Mouse (Mus musculus) myocyte (in vitro differentiated cells): ENCODE measurements around the gene Olfr828.

Experiments used
- CEBPB ChIP-seq: IDR thresholded peaks from 2 replicates; pipeline ENCODE4 v1.6.1; 2011; ENCODE audit warnings: mild to moderate bottlenecking, moderate library complexity; ENCODE audit not compliant: poor library complexity, insufficient read depth, severe bottlenecking
- E2F4 ChIP-seq: IDR thresholded peaks from one replicate; pipeline ENCODE4 v1.6.1; 2011; ENCODE audit warnings: mild to moderate bottlenecking, control low read depth, moderate library complexity; ENCODE audit not compliant: insufficient read depth
- MAX ChIP-seq: IDR thresholded peaks from one replicate; pipeline ENCODE4 v1.6.1; 2011; ENCODE audit warnings: low read depth, mild to moderate bottlenecking, control low read depth
- MYOD1 ChIP-seq, 3 experiments: IDR thresholded peaks; one replicate each; pipeline ENCODE4 v1.6.1; 2011; ENCODE audit warnings: control low read depth in 2 of 3, low read depth in 2 of 3, mild to moderate bottlenecking in 2 of 3, moderate library complexity in 1 of 3; ENCODE audit not compliant: insufficient read length in 2 of 3, control insufficient read depth in 1 of 3
- MYOG ChIP-seq, 3 experiments: IDR thresholded peaks; one replicate each; pipeline ENCODE4 v1.6.1; 2011; ENCODE audit warnings: control low read depth in 2 of 3, low read depth in 2 of 3, mild to moderate bottlenecking in 2 of 3; ENCODE audit not compliant: insufficient read length in 2 of 3, control insufficient read depth in 1 of 3, insufficient read depth in 1 of 3
- POLR2A ChIP-seq: IDR thresholded peaks from one replicate; pipeline ENCODE4 v1.6.1; 2011; ENCODE audit warnings: low read depth, mild to moderate bottlenecking, control low read depth, moderate library complexity; ENCODE audit not compliant: insufficient read length
- POLR2AphosphoS2 ChIP-seq: IDR thresholded peaks from one replicate; pipeline ENCODE4 v1.6.1; 2011; ENCODE audit warnings: low read depth, control low read depth; ENCODE audit not compliant: insufficient read length
- REST ChIP-seq: IDR thresholded peaks from one replicate; pipeline ENCODE4 v1.6.1; 2011; ENCODE audit warnings: mild to moderate bottlenecking, control low read depth, moderate library complexity; ENCODE audit not compliant: insufficient read depth, insufficient read length
- TCF12 ChIP-seq: IDR thresholded peaks from one replicate; pipeline ENCODE4 v1.6.1; 2011; ENCODE audit warnings: mild to moderate bottlenecking, control low read depth; ENCODE audit not compliant: poor library complexity, insufficient read depth, severe bottlenecking
- USF1 ChIP-seq: IDR thresholded peaks from one replicate; pipeline ENCODE4 v1.6.1; 2011; ENCODE audit warnings: low read depth, mild to moderate bottlenecking, control low read depth, moderate library complexity

DNA sequence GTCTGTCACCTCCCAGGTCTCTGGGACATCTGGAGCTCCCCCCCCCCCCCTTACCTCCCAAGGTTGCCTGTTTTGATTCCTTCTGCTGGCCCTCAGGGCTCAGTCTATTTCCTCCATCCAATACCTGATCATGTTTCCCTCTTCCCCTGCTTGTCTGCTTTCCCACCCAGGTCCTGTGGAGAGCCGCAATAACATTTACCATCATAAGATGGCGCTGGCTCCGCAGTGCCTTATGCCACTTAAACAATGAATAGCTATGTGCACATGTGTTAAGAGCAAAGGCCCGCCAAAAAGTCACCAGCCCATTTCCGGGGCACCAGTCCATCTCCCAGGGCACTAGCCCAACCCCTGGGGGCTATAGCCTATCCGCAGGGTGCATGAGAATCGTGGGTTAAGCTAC lies 34.0 kb downstream of the Olfr828 start:
- TF ChIP-seq POLR2AphosphoS2 (no peak), MYOG (IDR thresholded peaks at IDR 0.05; ENCODE audit: control insufficient read depth in 1 of 3, insufficient read depth in 1 of 3, insufficient read length in 2 of 3, low read depth in 2 of 3) (no peak), POLR2A (no peak), E2F4 (no peak), TCF12 (no peak), CEBPB (no peak), USF1 (no peak), MAX (no peak), MYOD1 (IDR thresholded peaks at IDR 0.05; ENCODE audit: control insufficient read depth in 1 of 3, insufficient read length in 2 of 3, low read depth in 2 of 3) (no peak), REST (no peak)
